Mouse (Mus musculus): ENCODE measurements around the gene Smim9. TPM values are rescaled to one million over a fixed set of nuclear protein-coding genes. Genes with fewer than 3 reads are reported as not detected.

The Smim9 gene
- not detected in 2 replicates for polyA plus RNA-seq (2012; rRNA removed)

DNA sequence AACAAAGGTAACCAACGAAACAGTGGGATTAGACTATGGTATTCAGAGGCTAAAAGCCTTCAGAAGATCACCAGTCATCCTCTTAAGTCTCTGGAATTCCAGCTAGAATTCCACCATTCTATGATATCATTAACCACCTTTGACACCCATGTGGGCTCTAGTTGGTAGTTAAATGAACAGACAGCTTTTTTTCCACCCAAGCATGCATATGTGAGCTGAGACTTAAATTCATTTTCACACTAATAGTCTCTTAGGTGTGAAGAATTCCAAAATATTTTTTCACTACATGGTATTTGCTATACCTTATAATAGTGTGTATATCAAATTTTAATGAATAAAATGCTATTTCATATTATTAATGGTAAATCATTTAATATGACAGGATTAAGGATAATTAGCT lies at the start of gene Smim9:
Gene Smim9, minus strand, starts transcription at position 101 of the 400 bp plus-strand sequence.

DNA sequence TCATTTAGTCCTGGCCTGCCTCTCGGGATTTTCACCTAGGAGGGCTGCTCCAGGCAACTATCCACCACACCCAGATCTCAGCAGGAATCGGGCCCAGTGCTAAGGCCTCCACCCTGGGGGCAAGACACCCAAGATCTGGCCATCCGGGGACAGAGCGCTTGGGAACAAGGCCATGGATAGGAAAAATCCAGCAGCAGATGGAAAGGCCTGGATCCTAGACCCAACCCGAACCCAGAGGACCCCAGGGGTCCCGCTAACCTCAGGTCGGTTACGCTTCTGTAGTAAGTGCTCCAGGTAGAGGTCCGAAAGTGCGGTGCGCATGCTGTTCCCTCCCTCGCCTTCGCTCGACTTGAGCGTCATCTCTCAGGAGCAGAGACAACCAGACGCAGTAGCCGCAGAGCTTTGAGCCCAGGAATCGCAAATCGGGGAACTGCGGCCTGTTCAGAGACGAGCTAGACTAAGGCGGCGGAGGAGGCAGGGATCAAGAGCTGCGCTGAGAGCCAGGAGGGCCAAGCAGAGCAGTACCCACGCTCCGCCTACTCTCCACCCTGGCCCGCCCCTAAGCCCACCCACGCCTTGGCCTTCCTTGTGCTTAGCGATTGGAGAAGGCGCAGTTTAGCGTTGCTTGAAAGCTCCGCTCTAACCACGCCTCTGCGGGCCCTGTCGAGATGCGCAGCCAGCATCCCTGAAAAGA lies 33.0 kb downstream of the Smim9 start, which contains the start of gene Mpp1:
Gene Mpp1, minus strand, starts transcription at position 550 of the 694 bp plus-strand sequence.

Other genes starting within 250 kb of the Smim9 start
- 0.15 and 0.49 TPM in 2 replicates for gene Gab3, start 78.3 kb downstream of the Smim9 start, polyA plus RNA-seq (2012; rRNA removed)
- 4.4 and 7.3 TPM in 2 replicates for gene Dkc1, start 67.9 kb downstream of the Smim9 start, polyA plus RNA-seq (2012; rRNA removed)
- gene Mpp1, start 32.8 kb downstream of the Smim9 start, polyA plus RNA-seq (2012; rRNA removed): 61.6 and 74.2 TPM in 2 replicates
- gene Fundc2, start 218.6 kb upstream of the Smim9 start, polyA plus RNA-seq (2012; rRNA removed): 1.6 and 1.8 TPM in 2 replicates
- 0.01 and 0.32 TPM in 2 replicates for gene F8, start 218.8 kb upstream of the Smim9 start, polyA plus RNA-seq (2012; rRNA removed)